Mouse (Mus musculus) megakaryocyte-erythroid progenitor cell, adult 5-6 weeks (primary cell): ENCODE measurements around the gene Coro1b. TPM values are rescaled to one million over a fixed set of nuclear protein-coding genes. Genes with fewer than 3 reads are reported as not detected.
"Not testable (repeated sequence)": the region's sequence is repeated elsewhere in the genome, so short reads cannot be mapped to it uniquely, and the experiment has no call there.

ENCODE experiments used
- ATAC-seq: replicated peaks from 2 replicates; pipeline ENCODE4 v1.8.0; 2016; ENCODE audit warnings: mild to moderate bottlenecking, inconsistent platforms; ENCODE audit not compliant: severe bottlenecking, poor library complexity, low FRiP score, low TSS enrichment
- total RNA-seq, 2 experiments: library from RNA; stranded (forward) in 1 of 2; stranded (reverse) in 1 of 2; fragments of 200-1000, 215-1000 nt in 1 of 2; fragments of >200 nt in 1 of 2; fragmentation: Nextera tagmentation in 1 of 2; gene quantifications; 2 replicates each; pipeline ENCODE4 v1.2.3; 2014 to 2017

Gene Coro1b
- total RNA-seq, 2 experiments from 2014 or later, result 97.1 to 123 TPM

- no peak for ATAC-seq
Measured at GRCm38 (mm10) chr19:4119716-4120487, 28.5 kb upstream of the Coro1b start.

GRCm38 (mm10) chr19:4120496-4120895, 27.9 kb upstream of the Coro1b start:
- ATAC-seq, result no peak

GRCm38 (mm10) chr19:4121097-4121805, 27.2 kb upstream of the Coro1b start:
- peak; percentile 87 for ATAC-seq

- not testable (repeated sequence) for ATAC-seq
Measured at GRCm38 (mm10) chr19:4121896-4122295, 26.5 kb upstream of the Coro1b start.

- no peak for ATAC-seq
Measured at GRCm38 (mm10) chr19:4122411-4123370, 25.7 kb upstream of the Coro1b start.

- ATAC-seq, result no peak
Measured at GRCm38 (mm10) chr19:4124432-4124831, 24.0 kb upstream of the Coro1b start.

GRCm38 (mm10) chr19:4125268-4125667, 23.2 kb upstream of the Coro1b start:
- ATAC-seq, result not testable (repeated sequence)

GRCm38 (mm10) chr19:4125741-4126696, 22.4 kb upstream of the Coro1b start, which contains the start of gene Aip:
Gene Aip (minus strand): TSS chr19:4125858.
- ATAC-seq, result peak; percentile 85

- no peak for ATAC-seq
Measured at GRCm38 (mm10) chr19:4126759-4127495, 21.5 kb upstream of the Coro1b start.

- no peak for ATAC-seq
Measured at GRCm38 (mm10) chr19:4129462-4129861, 19.0 kb upstream of the Coro1b start.

GRCm38 (mm10) chr19:4130106-4130505, 18.3 kb upstream of the Coro1b start:
- no peak for ATAC-seq

- ATAC-seq, result peak; percentile 50
Measured at GRCm38 (mm10) chr19:4131075-4131474, 17.3 kb upstream of the Coro1b start.

GRCm38 (mm10) chr19:4131768-4132167, 16.7 kb upstream of the Coro1b start:
- ATAC-seq, result 0 out of 2 replicates have a peak, but pooled peaks have one; percentile 37

GRCm38 (mm10) chr19:4134354-4134753, 14.1 kb upstream of the Coro1b start:
- ATAC-seq, result no peak

GRCm38 (mm10) chr19:4135229-4135962, 13.0 kb upstream of the Coro1b start:
- not testable (repeated sequence) for ATAC-seq

GRCm38 (mm10) chr19:4135963-4136345, 12.5 kb upstream of the Coro1b start:
- ATAC-seq, result peak; percentile 74; the same call in 1 of the 2 replicates

GRCm38 (mm10) chr19:4136463-4136862, 12.0 kb upstream of the Coro1b start:
- ATAC-seq, result peak; percentile 65; the same call in 1 of the 2 replicates
